Mouse (Mus musculus) liver (tissue): ENCODE measurements at regions not wholly inside any gene's neighbourhood (a gene's known extent, or its start where the extent isn't known, plus 50 kb on each side); places are given as distances from the start of the nearest gene placed in this dataset.

Source experiments
- DNase-seq: peaks from one replicate; pipeline ENCODE4 v3.0.0-alpha.2; 2020; ENCODE audit warnings: mixed read lengths

- no peak for DNase-seq
These were observed 115.4 kb upstream of the Smad1 start for GRCm38 (mm10) chr8:79514655-79515278.

- DNase-seq, result no peak
These were observed 109.3 kb upstream of the Smad1 start for GRCm38 (mm10) chr8:79508597-79508996.

- no peak for DNase-seq
These were observed 106.1 kb upstream of the Smad1 start for GRCm38 (mm10) chr8:79505381-79505780.

- no peak for DNase-seq
These were observed 104.6 kb upstream of the Smad1 start for GRCm38 (mm10) chr8:79503906-79504305.

GRCm38 (mm10) chr8:79502062-79502461 is 102.7 kb upstream of the Smad1 start:
- no peak for DNase-seq

- no peak for DNase-seq
These were observed 101.9 kb upstream of the Smad1 start for GRCm38 (mm10) chr8:79501238-79501637.

GRCm38 (mm10) chr8:79499258-79499657 is 99.9 kb upstream of the Smad1 start:
- DNase-seq, result no peak

GRCm38 (mm10) chr8:79498611-79499010 is 99.3 kb upstream of the Smad1 start:
- DNase-seq, result no peak

- DNase-seq, result no peak
These were observed 91.9 kb upstream of the Smad1 start for GRCm38 (mm10) chr8:79491156-79491698.

- DNase-seq, result no peak
These were observed 91.4 kb upstream of the Smad1 start for GRCm38 (mm10) chr8:79490739-79491138.

GRCm38 (mm10) chr8:79488861-79489260 is 89.5 kb upstream of the Smad1 start:
- DNase-seq, result no peak

GRCm38 (mm10) chr8:79487597-79487996 is 88.3 kb upstream of the Smad1 start:
- no peak for DNase-seq

- no peak for DNase-seq
These were observed 80.0 kb upstream of the Smad1 start for GRCm38 (mm10) chr8:79479326-79479725.

GRCm38 (mm10) chr8:79476012-79476411 is 76.7 kb upstream of the Smad1 start:
- no peak for DNase-seq

- no peak for DNase-seq
These were observed 75.4 kb upstream of the Smad1 start for GRCm38 (mm10) chr8:79474679-79475078.

- no peak for DNase-seq
These were observed 52.8 kb upstream of the Smad1 start for GRCm38 (mm10) chr8:79452101-79452500.

GRCm38 (mm10) chr8:79449453-79449852 is 50.1 kb upstream of the Smad1 start:
- no peak for DNase-seq
